Mouse (Mus musculus) myocyte (in vitro differentiated cells): ENCODE data around the gene Klhdc4. TPM values are rescaled to one million over a fixed set of nuclear protein-coding genes. Genes with fewer than 3 reads are reported as not detected.
A peak's percentile ranks its signal among the peaks of the same experiment; 100 is the strongest.

ENCODE experiments used
- H3K27me3 ChIP-seq: one replicate; pipeline ENCODE4 v1.6.1; 2011; ENCODE audit not compliant: control insufficient read depth, insufficient read depth, insufficient read length
- H3K36me3 ChIP-seq: one replicate; pipeline ENCODE4 v1.6.1; 2011; ENCODE audit not compliant: control insufficient read depth, insufficient read depth
- H3K4me2 ChIP-seq: one replicate; pipeline ENCODE4 v1.6.1; 2011; ENCODE audit warnings: low read depth, control low read depth
- H3K4me3 ChIP-seq: one replicate; pipeline ENCODE4 v1.5.1; 2011; ENCODE audit warnings: mild to moderate bottlenecking, control low read depth, moderate library complexity
- H3K79me2 ChIP-seq: one replicate; pipeline ENCODE4 v1.6.1; 2011; ENCODE audit not compliant: control insufficient read depth, insufficient read depth
- H3ac ChIP-seq: one replicate; pipeline ENCODE4 v1.6.1; 2011; ENCODE audit not compliant: control insufficient read depth, insufficient read length
- CEBPB ChIP-seq: IDR thresholded peaks from 2 replicates; pipeline ENCODE4 v1.6.1; 2011; ENCODE audit warnings: mild to moderate bottlenecking, moderate library complexity; ENCODE audit not compliant: poor library complexity, insufficient read depth, severe bottlenecking
- E2F4 ChIP-seq: IDR thresholded peaks from one replicate; pipeline ENCODE4 v1.6.1; 2011; ENCODE audit warnings: mild to moderate bottlenecking, control low read depth, moderate library complexity; ENCODE audit not compliant: insufficient read depth
- MAX ChIP-seq: IDR thresholded peaks from one replicate; pipeline ENCODE4 v1.6.1; 2011; ENCODE audit warnings: low read depth, mild to moderate bottlenecking, control low read depth
- MYOD1 ChIP-seq, 3 experiments: IDR thresholded peaks; one replicate each; pipeline ENCODE4 v1.6.1; 2011; ENCODE audit warnings: control low read depth in 2 of 3, low read depth in 2 of 3, mild to moderate bottlenecking in 2 of 3, moderate library complexity in 1 of 3; ENCODE audit not compliant: insufficient read length in 2 of 3, control insufficient read depth in 1 of 3
- MYOG ChIP-seq, 3 experiments: IDR thresholded peaks; one replicate each; pipeline ENCODE4 v1.6.1; 2011; ENCODE audit warnings: control low read depth in 2 of 3, low read depth in 2 of 3, mild to moderate bottlenecking in 2 of 3; ENCODE audit not compliant: insufficient read length in 2 of 3, control insufficient read depth in 1 of 3, insufficient read depth in 1 of 3
- POLR2A ChIP-seq: IDR thresholded peaks from one replicate; pipeline ENCODE4 v1.6.1; 2011; ENCODE audit warnings: low read depth, mild to moderate bottlenecking, control low read depth, moderate library complexity; ENCODE audit not compliant: insufficient read length
- POLR2AphosphoS2 ChIP-seq: IDR thresholded peaks from one replicate; pipeline ENCODE4 v1.6.1; 2011; ENCODE audit warnings: low read depth, control low read depth; ENCODE audit not compliant: insufficient read length
- REST ChIP-seq: IDR thresholded peaks from one replicate; pipeline ENCODE4 v1.6.1; 2011; ENCODE audit warnings: mild to moderate bottlenecking, control low read depth, moderate library complexity; ENCODE audit not compliant: insufficient read depth, insufficient read length
- SRF ChIP-seq: IDR thresholded peaks from one replicate; pipeline ENCODE4 v1.6.1; 2011; ENCODE audit warnings: low read depth; ENCODE audit not compliant: control insufficient read depth, insufficient read length
- TCF12 ChIP-seq: IDR thresholded peaks from one replicate; pipeline ENCODE4 v1.6.1; 2011; ENCODE audit warnings: mild to moderate bottlenecking, control low read depth; ENCODE audit not compliant: poor library complexity, insufficient read depth, severe bottlenecking
- TCF3 ChIP-seq: IDR thresholded peaks from one replicate; pipeline ENCODE4 v1.6.1; 2011; ENCODE audit warnings: low read depth, control low read depth; ENCODE audit not compliant: insufficient read length
- USF1 ChIP-seq: IDR thresholded peaks from one replicate; pipeline ENCODE4 v1.6.1; 2011; ENCODE audit warnings: low read depth, mild to moderate bottlenecking, control low read depth, moderate library complexity
- polyA plus RNA-seq: library from polyadenylated mRNA; unstranded; fragments of >200 nt; fragmentation: generic; extraction: Trizol; gene quantifications from one replicate; pipeline ENCODE4 v1.2.1, GENCODE M21; 2012; ENCODE audit warnings: missing spikeins

Gene Klhdc4
- polyA plus RNA-seq, 1 experiment = 31.4 TPM

GRCm38 (mm10) chr8:121868196-121868595 is 38.8 kb upstream of the Klhdc4 start:
- H3K27me3 ChIP-seq = no peaks in the 10 kb centered on the region
- no peak for TF ChIP-seq MYOD1 (IDR thresholded peaks at IDR 0.05; ENCODE audit: control insufficient read depth in 1 of 3, insufficient read length in 2 of 3, low read depth in 2 of 3)
- TF ChIP-seq REST = no peak
- no peak for TF ChIP-seq TCF3
- no peak for TF ChIP-seq MAX
- TF ChIP-seq POLR2A = no peak
- no peak for TF ChIP-seq SRF
- TF ChIP-seq MYOG (IDR thresholded peaks at IDR 0.05; ENCODE audit: control insufficient read depth in 1 of 3, insufficient read depth in 1 of 3, insufficient read length in 2 of 3, low read depth in 2 of 3) = no peak
- TF ChIP-seq USF1 = no peak
- TF ChIP-seq TCF12 = no peak
- no peak for TF ChIP-seq POLR2AphosphoS2
- no peak for TF ChIP-seq CEBPB
- no peak for TF ChIP-seq E2F4
- no peaks in the 10 kb centered on the region for H3K36me3 ChIP-seq
- H3K4me3 ChIP-seq = no peak overlapping the region
- no peak overlapping the region for H3K4me2 ChIP-seq
- H3ac ChIP-seq = no peak overlapping the region
- H3K79me2 ChIP-seq = no peaks in the 10 kb centered on the region

- Histone ChIP-seq H3K79me2 (no peaks in the 10 kb centered on the region), H3ac (no peak overlapping the region), H3K4me3 (no peak overlapping the region), H3K27me3 (no peaks in the 10 kb centered on the region), H3K36me3 (no peaks in the 10 kb centered on the region), H3K4me2 (no peak overlapping the region)
- TF ChIP-seq MAX = no peak
- TF ChIP-seq POLR2A = no peak
- TF ChIP-seq CEBPB = no peak
- TF ChIP-seq MYOG (IDR thresholded peaks at IDR 0.05; ENCODE audit: control insufficient read depth in 1 of 3, insufficient read depth in 1 of 3, insufficient read length in 2 of 3, low read depth in 2 of 3) = no peak
- no peak for TF ChIP-seq MYOD1 (IDR thresholded peaks at IDR 0.05; ENCODE audit: control insufficient read depth in 1 of 3, insufficient read length in 2 of 3, low read depth in 2 of 3)
- TF ChIP-seq E2F4 = no peak
- no peak for TF ChIP-seq REST
- no peak for TF ChIP-seq TCF12
- no peak for TF ChIP-seq USF1
- no peak for TF ChIP-seq TCF3
- no peak for TF ChIP-seq SRF
- no peak for TF ChIP-seq POLR2AphosphoS2
These were observed 36.0 kb upstream of the Klhdc4 start for GRCm38 (mm10) chr8:121865356-121865755.

GRCm38 (mm10) chr8:121861806-121862548 is 32.6 kb upstream of the Klhdc4 start:
- Histone ChIP-seq H3K79me2 (no peaks in the 10 kb centered on the region), H3K27me3 (no peaks in the 10 kb centered on the region), H3ac (no peak overlapping the region), H3K4me2 (peak overlapping the region; percentile 37), H3K4me3 (no peak overlapping the region), H3K36me3 (no peaks in the 10 kb centered on the region)
- TF ChIP-seq SRF = no peak
- no peak for TF ChIP-seq POLR2A
- no peak for TF ChIP-seq REST
- TF ChIP-seq MAX = no peak
- no peak for TF ChIP-seq USF1
- TF ChIP-seq MYOG (IDR thresholded peaks at IDR 0.05; ENCODE audit: control insufficient read depth in 1 of 3, insufficient read depth in 1 of 3, insufficient read length in 2 of 3, low read depth in 2 of 3) = no peak
- no peak for TF ChIP-seq TCF12
- TF ChIP-seq TCF3 = no peak
- no peak for TF ChIP-seq E2F4
- no peak for TF ChIP-seq CEBPB
- no peak for TF ChIP-seq POLR2AphosphoS2
- no peak for TF ChIP-seq MYOD1 (IDR thresholded peaks at IDR 0.05; ENCODE audit: control insufficient read depth in 1 of 3, insufficient read length in 2 of 3, low read depth in 2 of 3)

- Histone ChIP-seq H3K27me3 (no peaks in the 10 kb centered on the region), H3K4me2 (no peak overlapping the region), H3ac (no peak overlapping the region), H3K79me2 (no peaks in the 10 kb centered on the region), H3K4me3 (no peak overlapping the region), H3K36me3 (no peaks in the 10 kb centered on the region)
- TF ChIP-seq SRF (no peak), TCF3 (no peak), CEBPB (no peak), REST (no peak), MYOG (IDR thresholded peaks at IDR 0.05; ENCODE audit: control insufficient read depth in 1 of 3, insufficient read depth in 1 of 3, insufficient read length in 2 of 3, low read depth in 2 of 3) (no peak), POLR2AphosphoS2 (no peak), MAX (no peak), USF1 (no peak), TCF12 (no peak), POLR2A (no peak), E2F4 (no peak), MYOD1 (IDR thresholded peaks at IDR 0.05; ENCODE audit: control insufficient read depth in 1 of 3, insufficient read length in 2 of 3, low read depth in 2 of 3) (no peak)
These were observed 31.9 kb upstream of the Klhdc4 start for GRCm38 (mm10) chr8:121861276-121861675.
